In the genomic region with DNA sequence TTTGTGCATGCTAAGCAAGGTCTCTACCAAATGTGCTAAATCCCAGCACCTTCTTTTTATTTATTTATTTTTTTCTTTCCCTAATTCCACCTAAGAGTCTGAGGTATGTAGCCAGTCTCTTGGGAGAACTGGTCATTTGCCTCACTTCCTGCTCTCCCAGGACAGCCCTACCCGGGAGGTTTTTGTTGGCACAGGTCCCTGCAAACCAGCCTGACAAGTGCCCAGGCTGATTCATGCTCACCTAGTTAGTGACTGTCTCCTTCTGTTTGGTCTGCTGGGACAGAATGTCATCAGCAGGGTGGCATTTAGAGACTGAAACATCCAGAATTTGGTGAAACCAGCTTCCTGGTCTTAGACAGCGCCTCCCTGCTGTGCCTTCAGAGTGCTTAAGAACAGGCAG, we compare ENCODE assay signal across 9 mouse cellular contexts. TPM values are rescaled to one million over a fixed set of nuclear protein-coding genes. Genes with fewer than 3 reads are reported as not detected.
DNase-seq lines count a peak whose midpoint lies in the region; ATAC-seq lines count a peak whose summit lies in the region.
"Had no signal": no experiment of that assay in that cellular context is flagged by ENCODE, and none has a peak within 500 bp of the region (broad histone marks: within the 10 kb centered on the region; RNA-seq: fewer than 3 reads in every experiment).

No protein-coding gene starts in this region.

- DNase-seq in 3T3-L1 (ENCODE audit: low read depth, low spot score) (peak; percentile 94), MN1 (ENCODE audit: low spot score) (peak; percentile 76)
- DNase-seq in cerebellum, adult 8-10 months = peak; percentile 66
- peak; percentile 76 to 84 for DNase-seq in kidney, postnatal 25 days
- no peak for DNase-seq in layer of hippocampus, postnatal 14 days (ENCODE audit: low spot score in 2 of 2)
- no peak for DNase-seq in embryo, embryonic 9.5 days (ENCODE audit: extremely low spot score)

- ATAC-seq in monocyte, adult 5-6 weeks (replicated peaks; ENCODE audit: insufficient number of reproducible peaks, low FRiP score, low TSS enrichment, poor library complexity, severe bottlenecking) = no peak
- ATAC-seq: forebrain, embryonic 14.5 days had no signal

RNA-seq across cellular contexts. Expression of gene Arhgef18, which starts 37.2 kb away (rescaled TPM):
- 44.8 to 134 TPM (median 53.5 TPM) in 3 replicates for total RNA-seq in monocyte, adult 5-6 weeks (2017)
- total RNA-seq in layer of hippocampus, postnatal 14 days (2021) = 10 to 100 TPM; 34.5 to 39.5 TPM

RNA-seq across cellular contexts. Expression of gene Pex11g, which starts 37.5 kb away (rescaled TPM):
- total RNA-seq in monocyte, adult 5-6 weeks (2017) = 1.7 to 2.1 TPM in 2 of 3 replicates, not detected in the other
- total RNA-seq in layer of hippocampus, postnatal 14 days (2021) = 1 to 10 TPM in 1 of 2 experiments, under 1 TPM in 1; 0.91 to 1.8 TPM

RNA-seq across cellular contexts. Expression of gene Tex45, which starts 40.7 kb away (rescaled TPM):
- 0.29 TPM in 1 of 3 replicates, not detected in the others for total RNA-seq in monocyte, adult 5-6 weeks (2017)
- under 1 TPM in 1 of 2 experiments, not detected in 1; 0.28 TPM for total RNA-seq in layer of hippocampus, postnatal 14 days (2021)
- total RNA-seq: liver, adult 2 months had no signal

Comparison
In these comparisons a context has a peak if more than half of its experiments do, and no peak if none do; other contexts are left out.
1. DNase-seq: peak in 3T3-L1 (single experiment), MN1 (single experiment), cerebellum, adult 8-10 months (single experiment) and kidney, postnatal 25 days (2 of 2); none in layer of hippocampus, postnatal 14 days (0 of 2) and embryo, embryonic 9.5 days (single experiment).